Mouse (Mus musculus): ENCODE data around the gene Pck2. TPM values are rescaled to one million over a fixed set of nuclear protein-coding genes. Genes with fewer than 3 reads are reported as not detected.

Pck2 gene
- polyA plus RNA-seq, 1 experiment = 60.8 TPM

DNA sequence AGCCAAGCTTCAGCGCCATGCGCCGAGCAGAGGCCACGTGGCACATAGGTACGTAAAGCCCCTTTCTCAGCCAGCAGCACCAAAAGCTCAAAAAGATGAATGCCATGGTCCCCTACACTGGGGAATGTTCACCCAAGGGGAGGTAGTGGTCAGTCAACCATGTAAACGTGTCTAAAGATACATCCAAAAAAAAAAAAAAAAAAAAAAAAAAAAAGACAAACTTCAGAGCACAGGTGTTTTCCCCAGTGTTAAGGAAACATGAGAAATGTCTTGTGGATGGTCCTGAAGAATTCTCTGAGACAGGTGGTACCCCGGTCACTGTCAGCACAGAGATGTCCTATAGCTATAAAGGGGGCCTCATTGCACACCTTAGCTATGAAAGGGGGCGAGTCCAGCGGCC is 34.5 kb upstream of the Pck2 start:
- no peak overlapping the region for H3K4me3 ChIP-seq (replicated peaks; ENCODE audit: control insufficient read depth, low read depth, low read length)
- no peak overlapping the region for H3K27ac ChIP-seq (ENCODE audit: control insufficient read depth, insufficient read depth, low read depth, low read length, poor library complexity)
- H3K4me1 ChIP-seq (ENCODE audit: control insufficient read depth, insufficient read depth, low read length) = no peaks in the 10 kb centered on the region
- WGBS = 85% methylated on average over 9 of the region's 9 CpGs
- no peak for TF ChIP-seq POLR2A (IDR thresholded peaks at IDR 0.05; ENCODE audit: borderline replicate concordance, control insufficient read depth, low read depth, low read length)
- no peak for TF ChIP-seq CTCF (IDR thresholded peaks at IDR 0.05; ENCODE audit: control insufficient read depth, insufficient read depth, low read length)

DNA sequence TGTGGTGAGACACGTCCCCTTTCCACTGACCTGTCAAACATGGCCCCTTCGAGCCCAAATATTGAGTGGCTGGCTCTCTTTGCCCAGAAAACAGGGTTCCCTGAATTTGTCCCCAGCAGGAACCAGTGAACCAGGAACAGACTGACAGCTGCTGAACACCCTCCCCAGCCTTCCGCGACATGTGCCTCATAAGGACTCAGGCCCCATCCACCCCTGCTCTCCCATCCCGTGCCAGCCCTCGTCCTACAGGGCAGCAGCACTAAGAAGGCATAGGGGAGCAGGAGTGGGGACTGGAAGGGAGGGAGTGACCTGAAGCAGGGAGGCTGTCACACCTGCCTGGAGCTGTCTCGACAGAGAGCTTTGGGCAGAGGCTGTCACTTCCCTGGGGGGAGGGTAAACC is 32.3 kb upstream of the Pck2 start:
- no peaks in the 10 kb centered on the region for H3K4me1 ChIP-seq (ENCODE audit: control insufficient read depth, insufficient read depth, low read length)
- no peak overlapping the region for H3K27ac ChIP-seq (ENCODE audit: control insufficient read depth, insufficient read depth, low read depth, low read length, poor library complexity)
- no peak for TF ChIP-seq POLR2A (IDR thresholded peaks at IDR 0.05; ENCODE audit: borderline replicate concordance, control insufficient read depth, low read depth, low read length)
- no peak for TF ChIP-seq CTCF (IDR thresholded peaks at IDR 0.05; ENCODE audit: control insufficient read depth, insufficient read depth, low read length)
- H3K4me3 ChIP-seq (replicated peaks; ENCODE audit: control insufficient read depth, low read depth, low read length) = no peak overlapping the region
- 57% methylated on average over 7 of the region's 7 CpGs for WGBS

DNA sequence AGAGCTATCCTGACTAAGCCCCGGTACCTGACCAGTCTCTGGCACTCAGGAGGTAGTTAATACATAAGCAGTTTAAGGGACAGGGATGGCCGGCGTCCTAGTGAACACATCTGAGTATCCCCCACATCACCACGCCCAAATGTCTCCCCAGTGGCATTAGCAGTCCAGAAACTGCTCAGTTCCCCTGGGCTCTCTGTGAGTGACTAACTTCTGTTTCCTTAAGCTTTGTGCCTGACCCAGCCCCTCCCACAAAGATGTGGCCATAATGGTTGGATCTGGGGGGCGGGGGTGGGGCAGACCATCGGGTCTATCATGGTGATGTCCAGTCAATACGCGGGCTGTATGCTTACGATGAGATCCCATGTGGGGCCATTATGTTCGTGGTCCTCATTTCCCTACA is 30.5 kb upstream of the Pck2 start:
- 77% methylated on average over 10 of the region's 10 CpGs for WGBS
- Histone ChIP-seq H3K4me1 (ENCODE audit: control insufficient read depth, insufficient read depth, low read length) (no peaks in the 10 kb centered on the region), H3K4me3 (replicated peaks; ENCODE audit: control insufficient read depth, low read depth, low read length) (no peak overlapping the region), H3K27ac (ENCODE audit: control insufficient read depth, insufficient read depth, low read depth, low read length, poor library complexity) (no peak overlapping the region)
- TF ChIP-seq POLR2A (IDR thresholded peaks at IDR 0.05; ENCODE audit: borderline replicate concordance, control insufficient read depth, low read depth, low read length) (no peak), CTCF (IDR thresholded peaks at IDR 0.05; ENCODE audit: control insufficient read depth, insufficient read depth, low read length) (no peak)

GRCm38 (mm10) chr14:55510125-55510731 is 29.8 kb upstream of the Pck2 start, which contains the start of gene Cpne6:
Gene Cpne6 (plus strand): TSS chr14:55510445.
- 71% methylated on average over 22 of the region's 22 CpGs for WGBS

GRCm38 (mm10) chr14:55511037-55511436 is 29.0 kb upstream of the Pck2 start:
- TF ChIP-seq POLR2A (IDR thresholded peaks at IDR 0.05; ENCODE audit: borderline replicate concordance, control insufficient read depth, low read depth, low read length) (no peak), CTCF (IDR thresholded peaks at IDR 0.05; ENCODE audit: control insufficient read depth, insufficient read depth, low read length) (no peak)
- Histone ChIP-seq H3K4me1 (ENCODE audit: control insufficient read depth, insufficient read depth, low read length) (no peaks in the 10 kb centered on the region), H3K4me3 (replicated peaks; ENCODE audit: control insufficient read depth, low read depth, low read length) (no peak overlapping the region), H3K27ac (ENCODE audit: control insufficient read depth, insufficient read depth, low read depth, low read length, poor library complexity) (no peak overlapping the region)
- 53% methylated on average over 7 of the region's 7 CpGs for WGBS

More at GRCm38 (mm10) chr14:55510125-55510731, 29.8 kb upstream of the Pck2 start, which contains the start of gene Cpne6:
- H3K27ac ChIP-seq (ENCODE audit: control insufficient read depth, insufficient read depth, low read depth, low read length, poor library complexity) = no peak within 1 kb of the TSS
- TF ChIP-seq CTCF (IDR thresholded peaks at IDR 0.05; ENCODE audit: control insufficient read depth, insufficient read depth, low read length) (no peak), POLR2A (IDR thresholded peaks at IDR 0.05; ENCODE audit: borderline replicate concordance, control insufficient read depth, low read depth, low read length) (no peak)
- no peaks in the 10 kb centered on the region for H3K4me1 ChIP-seq (ENCODE audit: control insufficient read depth, insufficient read depth, low read length)
- H3K4me3 ChIP-seq (replicated peaks; ENCODE audit: control insufficient read depth, low read depth, low read length) = no peak within 1 kb of the TSS

DNA sequence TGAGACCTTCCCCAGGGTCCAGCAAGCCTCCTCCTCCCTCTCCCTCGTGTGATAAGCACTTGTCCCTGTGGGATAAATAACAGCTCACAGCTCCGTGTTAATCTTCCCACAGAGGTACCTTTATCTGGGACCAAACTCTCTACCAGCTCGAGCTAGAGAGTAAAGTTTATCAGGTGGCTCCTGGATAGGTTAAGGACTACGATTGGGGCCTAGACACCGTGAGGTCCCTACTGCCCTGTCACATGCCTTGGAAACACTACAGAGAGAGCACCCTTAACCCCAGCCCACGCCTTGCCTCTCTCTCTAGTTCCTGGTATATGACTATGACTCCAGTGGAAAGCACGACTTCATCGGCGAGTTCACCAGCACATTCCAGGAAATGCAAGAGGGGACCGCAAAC is 26.1 kb upstream of the Pck2 start:
- H3K27ac ChIP-seq (ENCODE audit: control insufficient read depth, insufficient read depth, low read depth, low read length, poor library complexity) = no peak overlapping the region
- TF ChIP-seq POLR2A (IDR thresholded peaks at IDR 0.05; ENCODE audit: borderline replicate concordance, control insufficient read depth, low read depth, low read length) = no peak
- TF ChIP-seq CTCF (IDR thresholded peaks at IDR 0.05; ENCODE audit: control insufficient read depth, insufficient read depth, low read length) = no peak
- WGBS = 51% methylated on average over 10 of the region's 10 CpGs
- no peaks in the 10 kb centered on the region for H3K4me1 ChIP-seq (ENCODE audit: control insufficient read depth, insufficient read depth, low read length)
- no peak overlapping the region for H3K4me3 ChIP-seq (replicated peaks; ENCODE audit: control insufficient read depth, low read depth, low read length)

DNA sequence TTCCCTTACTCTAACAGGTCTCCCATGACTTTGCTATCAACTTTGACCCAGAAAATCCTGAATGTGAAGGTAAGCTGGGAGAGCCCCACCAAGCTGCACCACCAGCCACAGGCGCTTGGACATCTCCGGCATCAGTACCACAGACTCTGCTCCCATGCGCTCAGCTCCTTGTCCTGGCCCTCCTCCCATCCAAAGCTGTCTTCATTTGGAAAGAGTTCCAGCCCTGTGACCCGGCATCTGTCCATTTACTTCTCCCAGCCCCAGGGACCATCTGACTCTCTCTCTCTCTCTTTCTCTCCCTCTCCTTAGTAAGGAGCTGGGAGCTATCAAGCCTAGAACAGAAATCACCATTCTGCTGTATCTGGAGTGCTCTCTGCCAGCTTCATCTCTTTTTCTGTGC is 24.2 kb upstream of the Pck2 start:
- WGBS = 89% methylated on average over 4 of the region's 4 CpGs
- no peak overlapping the region for H3K4me3 ChIP-seq (replicated peaks; ENCODE audit: control insufficient read depth, low read depth, low read length)
- H3K27ac ChIP-seq (ENCODE audit: control insufficient read depth, insufficient read depth, low read depth, low read length, poor library complexity) = no peak overlapping the region
- TF ChIP-seq CTCF (IDR thresholded peaks at IDR 0.05; ENCODE audit: control insufficient read depth, insufficient read depth, low read length) (no peak), POLR2A (IDR thresholded peaks at IDR 0.05; ENCODE audit: borderline replicate concordance, control insufficient read depth, low read depth, low read length) (no peak)
- H3K4me1 ChIP-seq (ENCODE audit: control insufficient read depth, insufficient read depth, low read length) = no peaks in the 10 kb centered on the region

GRCm38 (mm10) chr14:55518897-55519296 is 21.2 kb upstream of the Pck2 start:
- TF ChIP-seq POLR2A (IDR thresholded peaks at IDR 0.05; ENCODE audit: borderline replicate concordance, control insufficient read depth, low read depth, low read length) = no peak
- TF ChIP-seq CTCF (IDR thresholded peaks at IDR 0.05; ENCODE audit: control insufficient read depth, insufficient read depth, low read length) = no peak
- H3K4me3 ChIP-seq (replicated peaks; ENCODE audit: control insufficient read depth, low read depth, low read length) = no peak overlapping the region
- no peaks in the 10 kb centered on the region for H3K4me1 ChIP-seq (ENCODE audit: control insufficient read depth, insufficient read depth, low read length)
- 68% methylated on average over 2 of the region's 2 CpGs for whole genome bisulfite sequencing
- H3K27ac ChIP-seq (ENCODE audit: control insufficient read depth, insufficient read depth, low read depth, low read length, poor library complexity) = no peak overlapping the region

GRCm38 (mm10) chr14:55519604-55520003 is 20.5 kb upstream of the Pck2 start:
- H3K4me1 ChIP-seq (ENCODE audit: control insufficient read depth, insufficient read depth, low read length) = no peaks in the 10 kb centered on the region
- TF ChIP-seq CTCF (IDR thresholded peaks at IDR 0.05; ENCODE audit: control insufficient read depth, insufficient read depth, low read length) (no peak), POLR2A (IDR thresholded peaks at IDR 0.05; ENCODE audit: borderline replicate concordance, control insufficient read depth, low read depth, low read length) (no peak)
- H3K27ac ChIP-seq (ENCODE audit: control insufficient read depth, insufficient read depth, low read depth, low read length, poor library complexity) = no peak overlapping the region
- H3K4me3 ChIP-seq (replicated peaks; ENCODE audit: control insufficient read depth, low read depth, low read length) = no peak overlapping the region
- WGBS = 65% methylated on average over 4 of the region's 4 CpGs
